Mouse (Mus musculus): ENCODE data around the gene Pip4p1. TPM values are rescaled to one million over a fixed set of nuclear protein-coding genes. Genes with fewer than 3 reads are reported as not detected.

The Pip4p1 gene
- total RNA-seq, 4 experiments from 2014 or later, result 92.6 to 121 (median 109) TPM

GRCm38 (mm10) chr14:50895985-50896746 is 34.5 kb downstream of the Pip4p1 start:
- peak; percentile 22 to 42 for DNase-seq (ENCODE audit: low spot score in 2 of 2)

- DNase-seq (ENCODE audit: low spot score in 2 of 2), result no peak
Measured at GRCm38 (mm10) chr14:50895407-50895806, 35.2 kb downstream of the Pip4p1 start.

- no peak for DNase-seq (ENCODE audit: low spot score in 2 of 2)
Measured at GRCm38 (mm10) chr14:50892541-50893459, 37.9 kb downstream of the Pip4p1 start.

GRCm38 (mm10) chr14:50892091-50892490 is 38.6 kb downstream of the Pip4p1 start:
- no peak for DNase-seq (ENCODE audit: low spot score in 2 of 2)

- DNase-seq (ENCODE audit: low spot score in 2 of 2), result no peak
Measured at GRCm38 (mm10) chr14:50891621-50892020, 39.0 kb downstream of the Pip4p1 start.

- no peak for DNase-seq (ENCODE audit: low spot score in 2 of 2)
Measured at GRCm38 (mm10) chr14:50876236-50876950, 54.3 kb downstream of the Pip4p1 start.

Other genes with a start within 250 kb of the Pip4p1 start
- gene Olfr747, start 237.7 kb downstream of the Pip4p1 start, total RNA-seq (2022), result not detected
- not detected for gene Olfr748, start 223.5 kb downstream of the Pip4p1 start, total RNA-seq (2022)
- not detected for gene Olfr749, start 185.8 kb downstream of the Pip4p1 start, total RNA-seq (2022)
- gene Ttc5, start 145.3 kb downstream of the Pip4p1 start, total RNA-seq (2022), result 10 to 100 TPM; 49.2 to 55.3 (median 52.1) TPM
- under 1 TPM in 2 of 4 experiments, not detected in 2; 0.24 to 0.32 TPM for gene Ccnb1ip1, start 123.1 kb downstream of the Pip4p1 start, total RNA-seq (2022)
- 10 to 100 TPM; 20.9 to 28.0 (median 25.9) TPM for gene Parp2, start 123.0 kb downstream of the Pip4p1 start, total RNA-seq (2022)
- 1 to 10 TPM; 4.4 to 7.1 (median 5.7) TPM for gene Tep1, start 60.3 kb downstream of the Pip4p1 start, total RNA-seq (2022)
- gene Klhl33, start 33.3 kb downstream of the Pip4p1 start, total RNA-seq (2022), result 1 to 10 TPM; 5.5 to 8.3 (median 6.6) TPM
- gene Osgep, start 6.0 kb downstream of the Pip4p1 start, total RNA-seq (2022), result 10 to 100 TPM; 30.1 to 36.2 (median 33.2) TPM
- gene Apex1, start 5.9 kb downstream of the Pip4p1 start, total RNA-seq (2022), result 10 to 100 TPM; 55.5 to 64.8 (median 60.2) TPM
- gene Pnp, start 226 bp upstream of the Pip4p1 start, total RNA-seq (2022), result 10 to 100 TPM; 10.4 to 17.7 (median 16.6) TPM
- gene Gm49342, start 13.7 kb upstream of the Pip4p1 start, total RNA-seq (2022), result 10 to 100 TPM in 1 of 4 experiments, 1 to 10 TPM in 3; 6.5 to 18.1 (median 8.9) TPM
- gene Pnp2, start 25.1 kb upstream of the Pip4p1 start, total RNA-seq (2022), result 1 to 10 TPM; 1.2 to 2.0 (median 1.4) TPM
- gene Rnase10, start 76.9 kb upstream of the Pip4p1 start, total RNA-seq (2022), result under 1 TPM in 1 of 4 experiments, not detected in 3; 0.23 TPM
- not detected for gene Rnase9, start 111.0 kb upstream of the Pip4p1 start, total RNA-seq (2022)
- not detected for gene Rnase11, start 119.3 kb upstream of the Pip4p1 start, total RNA-seq (2022)
- not detected for gene Rnase12, start 126.8 kb upstream of the Pip4p1 start, total RNA-seq (2022)
- gene Olfr750, start 143.6 kb upstream of the Pip4p1 start, total RNA-seq (2022), result not detected
- gene Rnase4, start 160.2 kb upstream of the Pip4p1 start, total RNA-seq (2022), result 10 to 100 TPM; 15.6 to 31.6 (median 22.1) TPM
- 1 to 10 TPM; 4.6 to 9.5 (median 5.3) TPM for gene Ang, start 160.3 kb upstream of the Pip4p1 start, total RNA-seq (2022)
- not detected for gene Eddm3b, start 183.6 kb upstream of the Pip4p1 start, total RNA-seq (2022)
- under 1 TPM in 2 of 4 experiments, not detected in 2; 0.24 to 0.32 TPM for gene Rnase6, start 193.1 kb upstream of the Pip4p1 start, total RNA-seq (2022)
- 1 to 10 TPM in 1 of 4 experiments, under 1 TPM in 3; 0.67 to 2.4 (median 0.85) TPM for gene Rnase1, start 215.9 kb upstream of the Pip4p1 start, total RNA-seq (2022)
- gene Rnase2b, start 231.4 kb upstream of the Pip4p1 start, total RNA-seq (2022), result not detected

All from left cerebral cortex, adult 8-10 months (tissue).